Mouse (Mus musculus) mammary gland, adult 2 months (tissue): ENCODE measurements around the gene Trpd52l3. TPM values are rescaled to one million over a fixed set of nuclear protein-coding genes. Genes with fewer than 3 reads are reported as not detected.

ENCODE experiments used
- polyA plus RNA-seq: library from polyadenylated mRNA; depleted of rRNA; stranded (reverse); fragments of >200 nt; gene quantifications from 2 replicates; pipeline ENCODE4 v1.2.3, GENCODE M21; 2012; ENCODE audit warnings: low replicate concordance; rRNA removed

Trpd52l3 gene
- not detected in 2 replicates for polyA plus RNA-seq

DNA sequence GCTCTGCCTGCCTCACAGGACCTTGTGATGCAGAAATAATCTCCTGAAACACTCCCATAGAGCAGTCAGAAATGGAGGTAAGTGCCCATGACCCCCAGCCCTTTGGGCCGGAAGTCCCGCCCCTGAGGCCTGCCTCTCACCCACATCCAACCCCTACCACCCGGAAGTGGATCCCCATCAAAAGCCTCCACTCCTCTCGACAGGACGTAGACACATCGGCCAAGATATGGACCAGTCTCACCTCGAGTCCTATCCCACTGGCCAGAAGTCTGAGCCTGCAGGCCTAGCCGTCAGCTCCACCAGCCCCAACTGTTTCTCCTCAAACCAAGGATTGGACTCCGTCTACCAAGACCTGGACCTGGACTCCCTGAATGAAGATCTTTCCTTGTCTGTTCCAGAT is at the start of gene Trpd52l3:
Gene Trpd52l3, plus strand, starts transcription at position 170 of the 400 bp plus-strand sequence.

GRCm38 (mm10) chr19:30029894-30030635 is 26.5 kb downstream of the Trpd52l3 start, which contains the start of gene Uhrf2:
Gene Uhrf2 (plus strand): TSS chr19:30030513.

Other genes starting within 250 kb of the Trpd52l3 start
- 3.5 and 11.4 TPM in 2 replicates for gene 9930021J03Rik, start 197.8 kb upstream of the Trpd52l3 start, polyA plus RNA-seq
- 1.2 and 4.4 TPM in 2 replicates for gene Ranbp6, start 190.8 kb upstream of the Trpd52l3 start, polyA plus RNA-seq
- 7.9 and 24.9 TPM in 2 replicates for gene Il33, start 78.7 kb upstream of the Trpd52l3 start, polyA plus RNA-seq
- 29.1 and 49.3 TPM in 2 replicates for gene Uhrf2, start 26.7 kb downstream of the Trpd52l3 start, polyA plus RNA-seq
- gene Gldc, start 171.6 kb downstream of the Trpd52l3 start, polyA plus RNA-seq: 0.99 and 1.1 TPM in 2 replicates
- gene Mbl2, start 229.2 kb downstream of the Trpd52l3 start, polyA plus RNA-seq: 0.49 TPM in 1 of 2 replicates, not detected in the other